Mouse (Mus musculus): ENCODE results near the gene C130074G19Rik.
A peak's percentile ranks its signal among the peaks of the same experiment; 100 is the strongest.

Gene C130074G19Rik

DNA sequence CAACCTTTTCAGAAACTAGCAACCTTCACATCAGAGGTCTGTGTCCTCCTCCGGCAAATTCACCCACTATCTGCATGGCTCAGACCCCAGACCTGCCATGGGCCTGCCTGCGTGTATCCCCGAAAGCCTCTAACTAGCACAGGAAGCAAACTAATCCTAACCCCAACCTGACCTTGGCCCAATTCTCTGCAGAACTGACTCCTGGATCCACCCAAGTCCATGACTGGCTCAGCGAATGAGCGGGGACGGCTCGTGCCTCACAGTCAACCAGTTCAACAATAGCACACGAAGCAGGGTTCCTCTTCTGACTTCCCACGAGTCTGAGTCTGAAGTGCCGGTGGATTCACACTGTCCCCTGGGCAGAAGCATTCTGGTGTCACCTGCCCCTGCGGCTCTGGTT, 9.1 kb downstream of the C130074G19Rik start:
- no peak for DNase-seq (ENCODE audit: extremely low spot score, low spot score)

DNA sequence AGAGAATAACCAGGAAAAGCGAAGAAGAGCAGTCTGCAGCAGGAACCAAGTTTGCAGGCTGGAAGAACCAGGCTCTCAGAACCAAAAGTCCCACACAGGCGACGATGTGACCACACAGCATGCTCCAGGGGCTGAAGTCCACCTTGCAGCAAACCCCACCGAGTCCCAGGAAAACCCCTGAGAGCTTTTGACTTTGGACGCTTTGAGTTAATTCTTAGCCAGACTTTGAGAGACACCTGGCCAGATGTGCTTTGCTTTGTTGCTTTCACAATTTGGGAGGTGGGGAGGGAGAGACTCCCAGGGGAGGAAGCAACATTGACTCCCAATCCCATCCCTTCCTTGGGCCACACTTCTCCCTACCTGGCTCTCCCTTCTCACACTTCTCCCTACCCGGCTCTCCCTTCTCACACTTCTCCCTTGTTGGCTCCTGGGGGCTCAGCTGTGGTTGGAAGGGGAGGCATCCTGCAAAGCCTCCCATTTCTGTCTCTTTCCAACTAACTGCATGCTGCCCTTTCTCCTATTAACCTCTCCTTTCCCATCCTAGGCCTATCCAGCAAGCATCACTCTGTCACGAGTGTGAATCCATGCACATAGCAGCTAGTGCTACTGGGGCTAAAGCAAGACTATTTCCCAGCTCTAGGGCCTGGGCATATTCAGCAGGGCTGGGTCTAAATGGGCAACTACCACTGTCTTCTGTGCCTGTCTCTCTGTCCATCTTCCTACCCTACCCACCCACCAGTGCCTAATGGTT, 10.8 kb downstream of the C130074G19Rik start:
- no peak for DNase-seq (ENCODE audit: extremely low spot score, low spot score)

DNA sequence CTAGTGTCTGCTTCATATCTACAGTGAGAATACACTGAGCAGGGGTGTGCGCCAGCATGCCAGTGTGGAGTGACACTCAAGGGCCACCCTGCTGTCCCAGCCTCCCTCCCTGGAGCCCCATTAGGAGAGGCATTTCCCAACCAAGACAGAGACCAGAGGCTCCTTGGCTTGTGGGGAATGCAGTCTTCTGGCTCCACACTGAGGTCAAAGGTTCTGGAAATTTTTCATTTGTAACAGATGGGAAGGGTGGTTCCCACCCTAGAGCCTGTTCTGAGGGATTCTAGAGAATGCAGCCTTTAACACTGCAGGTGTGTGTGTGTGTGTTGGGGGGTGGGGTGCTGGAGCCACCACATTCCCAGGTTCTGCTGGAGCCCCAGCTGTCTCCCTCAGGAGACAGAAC, 11.5 kb downstream of the C130074G19Rik start:
- no peak for DNase-seq (ENCODE audit: extremely low spot score, low spot score)

DNA sequence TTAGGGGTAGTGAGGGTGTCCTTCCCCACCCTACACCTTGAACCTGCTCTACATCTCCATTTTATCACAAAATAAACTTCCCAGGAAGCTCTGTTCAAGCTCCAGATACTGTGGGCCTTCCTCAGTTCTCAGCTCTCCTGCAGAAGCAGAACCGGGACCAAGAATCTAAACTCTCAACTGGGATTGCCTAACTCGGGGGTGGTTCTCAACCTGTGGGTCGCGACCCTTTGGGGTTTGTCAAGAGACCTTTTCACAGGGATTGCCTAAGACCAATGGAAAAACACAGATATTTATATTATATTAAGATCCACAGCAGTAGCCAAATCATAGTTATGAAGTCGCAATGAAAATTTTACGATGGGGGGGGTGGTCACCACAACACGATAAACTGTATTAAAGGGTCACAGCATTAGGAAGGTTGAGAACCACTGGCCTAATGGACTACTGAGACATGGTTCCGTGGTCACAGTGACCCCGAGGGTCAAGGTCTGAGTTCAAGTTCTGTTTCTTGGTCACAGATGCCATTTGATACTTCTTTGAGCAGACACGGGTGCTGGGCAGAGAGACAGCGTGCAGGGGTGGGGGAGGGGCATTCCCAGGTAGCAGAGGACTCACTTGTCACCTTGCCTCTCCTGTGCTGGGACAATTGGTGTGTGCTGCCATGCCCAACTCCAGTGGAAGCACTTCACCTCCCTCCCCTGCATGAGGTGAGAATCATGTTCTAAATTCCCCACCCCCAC, 12.2 kb downstream of the C130074G19Rik start:
- no peak for DNase-seq (ENCODE audit: extremely low spot score, low spot score)

DNA sequence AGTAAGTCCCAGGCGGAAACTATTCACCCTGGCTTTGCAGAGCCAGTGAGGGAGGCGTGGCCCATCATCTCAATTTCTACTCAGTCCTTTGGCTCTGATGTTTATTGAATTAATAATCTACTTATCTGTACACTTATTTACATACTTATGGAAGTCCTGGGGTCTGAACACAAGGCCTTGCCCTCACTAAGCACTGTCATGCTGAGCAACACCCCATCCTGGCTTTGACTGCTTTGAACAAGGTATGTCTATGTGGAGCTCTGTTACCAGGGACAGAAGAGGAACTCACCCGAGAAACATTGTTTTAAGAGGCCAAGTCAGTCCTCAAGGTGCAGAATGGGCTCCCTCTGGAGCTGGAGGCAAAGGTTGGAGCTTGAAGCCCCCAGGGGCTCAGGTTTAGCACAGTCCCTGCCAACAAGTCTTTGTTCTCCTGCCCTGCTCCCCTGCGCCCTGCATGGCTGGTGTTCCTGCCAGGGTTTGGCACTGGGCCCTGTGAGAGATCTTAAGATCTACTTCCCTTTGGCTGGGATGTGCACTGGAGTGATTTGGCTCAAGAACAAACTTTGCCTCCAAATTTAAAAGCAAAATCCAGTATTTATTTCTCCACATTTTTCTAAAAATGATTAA, 13.0 kb downstream of the C130074G19Rik start:
- DNase-seq (ENCODE audit: extremely low spot score, low spot score), result no peak

DNA sequence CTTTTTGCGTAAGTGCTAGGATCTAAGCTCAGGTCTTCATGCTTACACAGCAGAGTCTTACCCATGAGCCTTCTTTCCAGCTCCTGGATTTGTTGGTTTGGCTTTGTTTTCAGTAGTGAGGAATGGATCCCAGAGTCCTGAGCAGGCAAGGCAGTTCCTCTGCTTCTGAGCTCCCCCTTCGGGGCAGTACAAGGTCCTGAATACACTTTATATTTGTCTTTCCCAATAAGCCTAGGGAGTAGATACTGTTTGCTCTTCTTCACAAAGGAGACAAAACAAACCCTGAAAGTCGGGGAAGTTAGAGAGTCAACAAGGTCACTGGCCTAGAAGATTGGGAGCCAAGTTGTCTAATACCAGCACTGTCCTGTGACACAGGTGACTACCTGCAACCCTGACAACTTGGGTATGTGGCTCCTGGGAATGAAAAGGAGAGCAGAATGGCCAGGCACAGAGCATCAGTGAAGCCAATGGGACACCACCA, 15.3 kb downstream of the C130074G19Rik start:
- no peak for DNase-seq (ENCODE audit: extremely low spot score, low spot score)

DNA sequence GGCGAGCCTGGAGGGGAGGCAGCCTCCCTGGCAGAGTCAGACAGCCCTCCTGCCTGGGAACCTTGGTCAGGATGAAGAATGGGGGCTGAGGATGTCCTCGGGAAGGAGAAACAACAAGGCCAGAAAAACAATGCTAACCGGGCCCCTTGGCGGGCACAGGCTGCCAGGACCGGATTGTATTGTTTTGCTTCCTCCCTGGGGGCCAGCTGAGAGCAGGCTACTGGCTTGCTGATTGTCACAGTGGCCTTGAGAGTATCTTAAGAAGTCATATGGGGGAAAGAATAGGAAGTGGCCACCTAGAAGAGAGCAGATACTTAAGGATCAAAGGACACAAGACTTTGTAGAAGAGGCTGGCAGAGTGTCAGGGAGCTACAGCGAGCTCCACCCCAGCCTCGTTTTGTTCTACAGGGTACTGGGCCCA, 18.6 kb downstream of the C130074G19Rik start:
- DNase-seq (ENCODE audit: extremely low spot score, low spot score), result no peak

DNA sequence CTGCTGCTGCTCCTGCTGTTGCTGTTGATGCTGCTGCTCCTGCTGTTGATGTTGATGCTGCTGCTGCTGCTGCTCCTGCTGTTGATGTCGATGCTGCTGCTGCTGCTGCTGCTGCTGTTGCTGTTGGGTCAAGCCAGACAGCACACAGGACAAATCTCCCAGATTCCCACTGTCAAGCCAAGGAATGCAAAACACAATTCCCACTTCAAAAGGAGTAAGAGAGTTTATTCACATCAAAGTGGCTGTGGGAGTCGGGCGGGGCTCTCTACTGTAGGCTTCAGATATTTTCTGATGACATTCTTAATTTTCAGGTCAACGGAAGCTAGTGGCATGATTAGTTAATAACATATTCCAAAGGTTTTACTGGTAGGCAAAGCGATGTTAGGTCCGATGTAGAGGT, 20.4 kb downstream of the C130074G19Rik start:
- DNase-seq (ENCODE audit: extremely low spot score, low spot score), result no peak

DNA sequence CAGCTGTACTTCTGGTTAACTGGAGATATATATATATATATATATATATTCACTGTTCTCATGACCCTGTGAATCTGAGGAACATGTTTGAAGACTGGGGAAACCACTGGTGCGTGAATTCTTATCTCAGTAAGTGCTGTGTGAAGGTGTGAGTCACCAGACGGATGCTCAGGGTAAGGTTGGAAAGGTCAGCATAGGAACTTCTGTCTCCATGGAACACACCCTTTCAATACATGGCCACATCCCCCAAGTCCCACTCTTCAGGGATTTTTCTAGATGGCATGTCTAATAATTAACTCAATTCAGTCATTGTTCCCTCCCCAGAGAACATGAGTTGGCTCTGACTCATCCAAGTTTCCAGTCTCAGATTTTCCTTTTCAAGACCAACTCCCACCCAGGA, 21.5 kb downstream of the C130074G19Rik start:
- no peak for DNase-seq (ENCODE audit: extremely low spot score, low spot score)

DNA sequence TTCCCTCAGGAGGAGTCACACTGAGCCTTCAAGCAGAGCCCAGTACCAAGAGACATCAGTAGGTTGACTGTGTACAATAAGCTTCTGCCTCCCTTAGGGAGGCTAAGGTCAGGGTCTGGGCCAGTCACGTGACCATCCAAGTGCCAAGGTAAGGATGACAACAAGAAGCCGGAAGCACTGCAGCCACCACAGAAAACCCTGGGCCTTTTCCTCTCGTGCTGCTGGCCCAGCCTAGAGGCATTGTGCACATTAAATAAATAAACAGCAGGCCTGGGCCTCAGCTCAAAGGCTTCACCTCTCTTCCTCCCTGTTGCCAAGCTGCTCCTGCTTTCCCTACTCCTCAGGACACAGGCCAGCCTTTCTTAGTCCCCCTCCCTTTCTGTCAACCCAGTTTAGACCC, 22.7 kb downstream of the C130074G19Rik start:
- DNase-seq (ENCODE audit: extremely low spot score, low spot score), result no peak

DNA sequence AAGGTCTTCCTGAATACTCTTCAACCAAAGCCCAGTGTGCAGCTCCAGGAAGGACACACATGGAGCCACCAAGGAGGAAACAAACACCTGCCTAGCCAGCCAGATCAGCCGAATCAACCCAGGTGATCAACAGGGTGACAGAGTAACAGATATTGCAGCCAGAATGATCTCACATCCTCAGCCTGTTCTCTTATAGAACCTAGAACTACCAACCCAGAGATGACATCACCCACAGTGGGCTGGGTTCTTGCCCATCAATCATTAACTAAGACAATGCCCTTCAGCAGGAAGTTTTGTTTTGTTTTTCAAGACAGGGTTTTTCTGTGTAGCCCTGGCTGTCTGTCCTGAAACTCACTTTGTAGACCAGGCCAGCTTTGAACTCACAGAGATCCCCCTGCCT, 24.8 kb downstream of the C130074G19Rik start:
- DNase-seq (ENCODE audit: extremely low spot score, low spot score), result no peak

DNA sequence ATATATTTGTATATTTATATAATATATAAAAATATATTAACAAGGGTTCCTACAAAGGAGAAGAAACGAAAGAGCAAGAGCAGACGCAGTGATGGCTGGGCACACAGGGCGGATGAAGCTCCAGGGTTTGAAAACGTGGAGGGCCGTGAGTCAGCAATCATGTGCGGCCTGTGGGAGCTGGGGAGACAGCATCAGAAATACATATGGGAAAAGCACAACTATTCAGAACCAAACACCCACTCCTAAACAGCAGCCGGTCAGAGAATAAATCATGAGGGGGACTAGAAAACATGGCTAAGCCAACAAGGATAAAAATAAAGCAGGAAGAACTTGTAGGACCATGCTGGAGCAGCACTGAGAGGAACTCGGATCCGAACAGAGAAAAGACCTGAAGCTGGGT, 25.8 kb downstream of the C130074G19Rik start:
- DNase-seq (ENCODE audit: extremely low spot score, low spot score), result no peak

DNA sequence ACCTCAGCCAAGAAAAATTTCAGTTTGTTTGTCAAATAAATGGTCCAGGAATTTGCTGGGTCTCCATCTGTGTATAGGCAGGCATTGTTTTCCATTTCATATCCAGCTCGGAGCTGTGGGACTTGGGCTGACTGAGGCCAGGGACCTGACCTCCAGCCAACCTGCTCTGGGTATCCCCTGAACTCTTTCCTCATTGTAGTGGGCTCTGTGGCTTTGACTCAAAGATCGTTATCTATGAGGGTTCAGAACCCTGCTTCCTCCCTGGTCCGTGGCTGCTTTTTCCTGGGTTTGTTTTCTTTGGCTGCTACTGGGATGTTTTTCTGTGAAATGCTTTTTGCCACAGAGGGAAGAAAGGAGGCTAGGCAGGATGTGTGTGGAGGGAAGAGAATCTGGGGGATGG, 29.1 kb downstream of the C130074G19Rik start:
- no peak for DNase-seq (ENCODE audit: extremely low spot score, low spot score)

DNA sequence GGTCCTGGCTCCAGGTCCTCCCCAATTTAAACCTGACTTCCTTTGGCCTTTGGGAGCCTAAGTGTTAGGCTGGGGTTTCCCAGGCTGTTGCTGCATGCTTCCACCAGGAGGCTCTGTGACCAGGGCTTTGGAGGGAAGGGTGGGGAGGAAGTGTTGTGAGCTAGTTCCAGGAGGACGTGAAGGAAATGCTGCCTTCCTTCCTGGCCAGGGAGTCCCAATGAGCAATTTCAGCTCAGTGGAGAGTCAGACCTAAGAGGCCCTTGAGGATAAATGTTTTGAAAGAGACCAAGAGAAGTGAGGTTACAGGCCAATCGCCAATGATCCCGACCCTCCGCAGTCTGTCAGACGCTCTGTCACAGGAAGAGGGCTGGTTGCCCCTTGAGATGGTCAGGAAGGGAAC, 29.7 kb downstream of the C130074G19Rik start:
- DNase-seq (ENCODE audit: extremely low spot score, low spot score), result peak; percentile 58

DNA sequence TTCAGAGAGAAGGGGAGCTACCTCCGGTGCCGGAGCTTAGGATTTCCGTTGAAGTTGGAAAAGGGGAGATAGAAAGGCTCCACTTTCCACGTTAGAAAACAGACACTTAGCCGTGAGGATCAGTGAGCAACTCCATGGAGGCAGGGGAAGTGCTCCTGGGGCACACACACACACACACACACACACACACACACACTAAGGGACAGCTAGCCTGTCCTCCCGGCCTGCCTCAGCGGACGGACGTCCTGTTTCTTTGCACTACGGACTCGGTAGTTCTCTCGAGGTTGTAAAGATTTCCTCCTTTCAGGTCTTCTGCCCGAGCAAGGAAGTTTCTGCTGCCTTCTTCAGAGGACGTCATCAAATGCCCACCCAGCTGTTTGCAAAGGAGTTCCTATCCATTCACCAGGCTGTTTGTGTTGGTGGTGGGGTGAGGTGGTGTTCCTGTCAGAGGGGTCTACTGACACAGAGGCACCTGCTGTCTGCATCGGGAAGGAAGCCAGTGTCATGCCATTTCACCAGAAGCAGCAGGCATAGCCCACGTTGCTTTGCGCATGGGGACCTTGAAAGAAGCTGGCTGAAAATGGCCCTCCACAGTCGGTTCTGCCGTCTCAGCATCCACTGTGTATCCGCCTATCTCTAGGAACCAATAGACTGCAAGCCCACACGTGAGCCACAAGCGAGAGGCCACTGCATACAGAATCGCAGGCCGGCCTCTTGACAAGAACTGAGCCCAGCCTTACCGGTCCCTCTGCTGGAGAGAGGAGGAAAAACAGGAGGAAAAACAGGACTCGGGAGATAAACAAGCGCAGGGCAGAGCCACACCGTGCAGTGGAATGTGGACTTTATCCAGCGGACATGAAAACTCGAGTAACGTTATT, 31.0 kb downstream of the C130074G19Rik start:
- peak; percentile 75 for DNase-seq (ENCODE audit: extremely low spot score, low spot score)

DNA sequence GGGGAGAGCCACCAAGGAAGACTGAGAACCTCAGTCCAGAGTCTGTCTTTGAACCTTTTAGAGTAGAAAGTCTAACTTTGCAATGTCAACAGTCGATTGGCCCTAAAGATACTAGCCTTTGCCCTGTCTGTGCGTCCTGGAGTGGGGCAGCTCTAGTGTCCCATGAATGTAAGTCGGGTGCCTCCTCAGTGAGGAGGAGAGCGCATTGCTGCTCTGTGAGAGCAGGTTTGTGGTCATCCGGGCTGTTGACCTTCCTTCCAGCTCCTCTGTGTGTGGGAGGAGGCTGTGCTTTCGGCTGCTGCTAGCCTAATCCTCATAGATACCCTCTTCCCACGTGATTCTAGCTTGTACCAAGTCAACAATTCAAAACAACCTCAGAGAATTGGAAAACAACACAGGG, 31.9 kb downstream of the C130074G19Rik start:
- DNase-seq (ENCODE audit: extremely low spot score, low spot score), result no peak

DNA sequence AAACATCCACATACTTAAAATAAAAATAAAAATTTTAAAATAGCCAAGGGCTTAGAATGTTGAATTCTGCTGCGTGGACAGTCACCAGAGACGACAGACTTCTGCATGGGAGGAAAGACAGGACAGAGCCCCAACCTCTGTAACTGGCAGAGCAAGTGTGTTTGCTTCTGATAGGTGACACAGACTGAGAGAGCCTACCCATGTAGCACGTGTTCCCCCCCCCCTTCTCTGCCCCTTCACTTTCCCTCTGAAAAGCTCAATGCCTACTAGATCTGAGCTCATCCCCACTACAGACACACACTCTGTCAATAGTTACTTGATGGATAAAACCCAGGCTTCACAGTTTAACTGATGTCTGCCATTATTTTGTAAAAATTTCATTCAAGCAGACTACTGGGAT, 36.0 kb downstream of the C130074G19Rik start:
- no peak for DNase-seq (ENCODE audit: extremely low spot score, low spot score)

DNA sequence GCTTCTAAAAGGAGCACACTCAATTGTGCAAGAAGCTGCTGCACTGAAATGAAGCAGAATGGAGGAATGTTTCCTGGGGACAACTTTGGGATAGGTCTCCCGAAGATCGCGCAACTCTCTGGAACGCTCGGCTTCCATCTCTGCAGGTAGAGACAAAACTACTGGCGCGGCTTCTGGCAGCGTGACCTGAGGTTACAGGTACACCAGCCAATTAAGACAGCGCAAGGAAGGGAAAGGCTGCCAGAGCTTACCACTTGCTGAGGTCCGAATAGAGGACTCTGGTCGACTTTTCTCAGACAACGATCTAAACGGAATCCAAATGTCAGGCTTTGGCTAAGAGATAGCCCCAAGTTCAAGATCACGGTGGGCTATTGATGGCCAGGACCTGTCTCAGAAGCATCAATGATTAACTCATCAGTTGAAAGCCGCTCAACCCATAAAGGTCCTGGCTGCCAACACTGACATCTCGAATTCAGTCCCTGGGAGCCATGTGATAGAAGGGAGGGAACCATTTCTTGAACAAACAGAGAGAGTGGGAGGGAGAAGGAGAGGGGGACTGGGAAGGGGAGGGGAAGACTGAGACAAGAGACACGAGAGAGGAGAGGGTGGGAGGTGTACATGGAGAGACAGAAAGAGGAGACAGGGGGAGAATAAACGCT, 36.8 kb downstream of the C130074G19Rik start, which contains the start of gene Marc2:
Gene Marc2, minus strand, starts transcription at position 360 of the 659 bp plus-strand sequence.
- no peak for DNase-seq (ENCODE audit: extremely low spot score, low spot score)

DNA sequence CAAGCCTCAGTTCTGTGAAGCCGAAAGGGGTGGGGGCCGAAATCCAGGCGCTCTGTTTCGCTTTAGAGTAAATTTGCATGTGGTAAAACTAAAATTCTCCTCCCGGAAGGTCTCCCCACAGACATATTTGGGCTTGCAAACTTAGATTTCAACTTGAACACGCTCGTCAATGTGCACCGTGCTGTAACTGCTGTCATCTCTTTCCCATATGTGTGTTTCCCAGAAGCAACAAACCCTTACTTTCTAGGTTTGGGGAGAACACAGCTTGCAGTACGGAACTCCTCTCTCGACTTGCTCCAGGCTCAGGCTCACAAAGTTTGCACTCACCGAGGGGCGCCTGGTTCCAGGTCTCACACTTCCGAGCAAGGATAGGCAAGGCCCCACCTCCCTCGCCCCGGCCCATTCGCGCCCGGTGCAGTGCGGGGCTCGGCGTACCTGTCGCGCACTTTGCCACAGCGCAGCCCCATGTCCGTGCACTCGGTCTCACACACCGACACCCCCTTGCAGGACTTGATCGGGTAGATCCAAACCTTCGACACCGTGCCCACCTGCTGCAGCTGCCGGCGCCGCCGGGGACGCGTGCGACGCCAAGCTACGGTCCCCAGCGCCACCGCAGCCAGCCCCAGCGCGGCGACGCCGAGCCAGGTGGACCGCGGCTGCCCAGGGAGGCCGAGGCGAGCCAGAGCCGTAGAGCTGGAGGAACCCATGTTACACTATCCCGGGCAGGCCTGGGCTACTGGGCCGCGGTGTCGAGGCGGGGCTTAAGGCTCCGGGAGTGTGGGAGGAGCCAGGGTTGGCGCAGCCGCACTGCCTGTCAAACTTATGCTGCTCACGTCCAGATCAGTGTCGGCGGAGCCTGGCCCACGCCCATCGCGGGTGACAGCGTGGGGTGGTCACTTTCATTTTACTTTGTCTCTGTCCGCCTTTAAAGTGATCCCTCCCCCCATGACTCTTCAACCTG, 37.6 kb downstream of the C130074G19Rik start:
- peak; percentile 84 for DNase-seq (ENCODE audit: extremely low spot score, low spot score)
